Mouse (Mus musculus) E14TG2a.4 (cell line): Measurements from ENCODE around the gene Got2.

ENCODE experiments used
- CTCF ChIP-seq: conservative IDR thresholded peaks from 2 replicates; pipeline ENCODE4 v1.5.1; 2014; ENCODE audit warnings: low read length
- POU5F1 ChIP-seq: IDR thresholded peaks from 2 replicates; pipeline ENCODE4 v1.6.1; 2014; ENCODE audit warnings: low read length, borderline replicate concordance

- TF ChIP-seq CTCF (no peak), POU5F1 (no peak)
These were observed 41.5 kb upstream of the Got2 start for GRCm38 (mm10) chr8:95929821-95930220.
